Mouse (Mus musculus) liver, adult 2 months (tissue): Measurements from ENCODE around the gene Ly75.

Experiments
- CTCF ChIP-seq: fragments of 200-500 bp; IDR thresholded peaks from 2 replicates; pipeline ENCODE4 v1.5.1; 2011; ENCODE audit warnings: low read depth, low read length, control low read depth
- POLR2A ChIP-seq: fragments of 200-500 bp; IDR thresholded peaks from 2 replicates; pipeline ENCODE4 v1.6.1; 2011; ENCODE audit warnings: low read length, control low read depth; ENCODE audit not compliant: insufficient read depth; ENCODE audit errors: extremely low read depth

- TF ChIP-seq POLR2A (no peak), CTCF (no peak)
These were observed 126.4 kb downstream of the Ly75 start for GRCm38 (mm10) chr2:60256751-60257150.
